Mouse (Mus musculus) hindbrain, embryonic 13.5 days (tissue): ENCODE data around the gene Lrrc1. TPM values are rescaled to one million over a fixed set of nuclear protein-coding genes. Genes with fewer than 3 reads are reported as not detected.

Experiments used
- ATAC-seq: fragments of 200-750 bp; cut with Nextera tagmentation; 2 replicates; pipeline ENCODE4 v1.8.0; 2017; ENCODE audit warnings: moderate TSS enrichment; ENCODE audit not compliant: low FRiP score
- H3K27ac ChIP-seq: fragments of 300-500 bp; sonication (generic); 2 replicates; pipeline ENCODE4 v1.5.1; 2015; ENCODE audit warnings: inconsistent platforms, mild to moderate bottlenecking, moderate library complexity
- H3K27me3 ChIP-seq: fragments of 300-500 bp; sonication (generic); 2 replicates; pipeline ENCODE4 v1.6.1; 2015; ENCODE audit warnings: mild to moderate bottlenecking, inconsistent platforms
- H3K36me3 ChIP-seq: fragments of 300-500 bp; sonication (generic); 2 replicates; pipeline ENCODE4 v1.6.1; 2015; ENCODE audit warnings: mild to moderate bottlenecking, inconsistent platforms
- H3K4me1 ChIP-seq: fragments of 300-500 bp; sonication (generic); replicated peaks from 2 replicates; pipeline ENCODE4 v1.6.1; 2015; ENCODE audit warnings: inconsistent platforms
- H3K4me2 ChIP-seq: fragments of 300-500 bp; sonication (generic); 2 replicates; pipeline ENCODE4 v1.6.1; 2015; ENCODE audit warnings: inconsistent platforms, mild to moderate bottlenecking, moderate library complexity
- H3K4me3 ChIP-seq: fragments of 300-500 bp; sonication (generic); 2 replicates; pipeline ENCODE4 v1.5.1; 2015; ENCODE audit warnings: mild to moderate bottlenecking, inconsistent platforms
- H3K9ac ChIP-seq: fragments of 300-500 bp; sonication (generic); 2 replicates; pipeline ENCODE4 v1.6.1; 2015; ENCODE audit warnings: mild to moderate bottlenecking, inconsistent platforms
- H3K9me3 ChIP-seq: fragments of 300-500 bp; sonication (generic); 2 replicates; pipeline ENCODE4 v1.6.1; 2016; ENCODE audit warnings: inconsistent platforms
- WGBS: fragments of 180-500 bp; shearing (Covaris S2); methylation state at CpG from one replicate; pipeline ENCODE4 v1.1.7; 2015; 5-methylcytosine and 5-hydroxymethylcytosine counted together
- polyA plus RNA-seq: library from polyadenylated mRNA; unstranded; fragments of >200 nt; fragmentation: Nextera tagmentation; extraction: Ambion mirVana; gene quantifications from 2 replicates; pipeline ENCODE4 v1.2.1, GENCODE M21; 2015

Gene Lrrc1
- polyA plus RNA-seq, 1 experiment from 2014 or later = 5.6 TPM

GRCm38 (mm10) chr9:77408053-77408603 is 136.5 kb downstream of the Lrrc1 start:
- WGBS = 55% methylated on average over 6 of the region's 6 CpGs
- no peaks in the 10 kb centered on the region for H3K36me3 ChIP-seq
- no peak overlapping the region for H3K4me2 ChIP-seq
- H3K9me3 ChIP-seq = no peaks in the 10 kb centered on the region
- H3K4me3 ChIP-seq = no peak overlapping the region
- H3K4me1 ChIP-seq = no peaks in the 10 kb centered on the region
- no peak overlapping the region for H3K9ac ChIP-seq
- no peak overlapping the region for H3K27ac ChIP-seq
- H3K27me3 ChIP-seq = no peaks in the 10 kb centered on the region
- ATAC-seq = no peak

GRCm38 (mm10) chr9:77406906-77407305 is 137.8 kb downstream of the Lrrc1 start:
- Histone ChIP-seq H3K9ac (no peak overlapping the region), H3K36me3 (no peaks in the 10 kb centered on the region), H3K27me3 (no peaks in the 10 kb centered on the region), H3K9me3 (no peaks in the 10 kb centered on the region), H3K4me3 (no peak overlapping the region), H3K27ac (no peak overlapping the region), H3K4me2 (no peak overlapping the region), H3K4me1 (no peaks in the 10 kb centered on the region)
- ATAC-seq = no peak
- 60% methylated on average over 7 of the region's 7 CpGs for WGBS

- no peaks in the 10 kb centered on the region for H3K36me3 ChIP-seq
- H3K9me3 ChIP-seq = no peaks in the 10 kb centered on the region
- no peak overlapping the region for H3K4me2 ChIP-seq
- H3K27me3 ChIP-seq = no peaks in the 10 kb centered on the region
- no peak overlapping the region for H3K27ac ChIP-seq
- H3K9ac ChIP-seq = no peak overlapping the region
- H3K4me1 ChIP-seq = no peaks in the 10 kb centered on the region
- ATAC-seq = no peak
- WGBS = 87% methylated on average over 4 of the region's 4 CpGs
- H3K4me3 ChIP-seq = no peak overlapping the region
Observed at GRCm38 (mm10) chr9:77404458-77404857, 140.2 kb downstream of the Lrrc1 start.

GRCm38 (mm10) chr9:77403961-77404360 is 140.7 kb downstream of the Lrrc1 start:
- no peak for ATAC-seq
- Histone ChIP-seq H3K9ac (no peak overlapping the region), H3K27ac (no peak overlapping the region), H3K4me2 (no peak overlapping the region), H3K27me3 (no peaks in the 10 kb centered on the region), H3K9me3 (no peaks in the 10 kb centered on the region), H3K4me1 (no peaks in the 10 kb centered on the region), H3K4me3 (no peak overlapping the region), H3K36me3 (no peaks in the 10 kb centered on the region)
- WGBS = 89% methylated on average over 6 of the region's 6 CpGs

GRCm38 (mm10) chr9:77402971-77403370 is 141.7 kb downstream of the Lrrc1 start:
- no peak overlapping the region for H3K4me2 ChIP-seq
- no peaks in the 10 kb centered on the region for H3K36me3 ChIP-seq
- H3K4me3 ChIP-seq = no peak overlapping the region
- 89% methylated on average over 1 of the region's 1 CpGs for WGBS
- H3K9me3 ChIP-seq = no peaks in the 10 kb centered on the region
- no peak for ATAC-seq
- H3K27ac ChIP-seq = no peak overlapping the region
- no peaks in the 10 kb centered on the region for H3K4me1 ChIP-seq
- no peak overlapping the region for H3K9ac ChIP-seq
- no peaks in the 10 kb centered on the region for H3K27me3 ChIP-seq

- no peak overlapping the region for H3K27ac ChIP-seq
- H3K9ac ChIP-seq = no peak overlapping the region
- no peak overlapping the region for H3K4me2 ChIP-seq
- H3K4me3 ChIP-seq = no peak overlapping the region
- H3K9me3 ChIP-seq = no peaks in the 10 kb centered on the region
- H3K36me3 ChIP-seq = no peaks in the 10 kb centered on the region
- no peak for ATAC-seq
- 94% methylated on average over 5 of the region's 5 CpGs for WGBS
- no peaks in the 10 kb centered on the region for H3K27me3 ChIP-seq
- H3K4me1 ChIP-seq = no peaks in the 10 kb centered on the region
Observed at GRCm38 (mm10) chr9:77399801-77400200, 144.9 kb downstream of the Lrrc1 start.

- H3K9ac ChIP-seq = no peak overlapping the region
- no peaks in the 10 kb centered on the region for H3K36me3 ChIP-seq
- no peak for ATAC-seq
- H3K4me2 ChIP-seq = no peak overlapping the region
- WGBS = 73% methylated on average over 13 of the region's 13 CpGs
- H3K4me3 ChIP-seq = no peak overlapping the region
- H3K9me3 ChIP-seq = no peaks in the 10 kb centered on the region
- no peaks in the 10 kb centered on the region for H3K4me1 ChIP-seq
- no peak overlapping the region for H3K27ac ChIP-seq
- no peaks in the 10 kb centered on the region for H3K27me3 ChIP-seq
Observed at GRCm38 (mm10) chr9:77398856-77399631, 145.6 kb downstream of the Lrrc1 start.

- no peak overlapping the region for H3K9ac ChIP-seq
- no peak overlapping the region for H3K4me3 ChIP-seq
- WGBS = 73% methylated on average over 4 of the region's 4 CpGs
- no peak overlapping the region for H3K27ac ChIP-seq
- no peaks in the 10 kb centered on the region for H3K36me3 ChIP-seq
- no peaks in the 10 kb centered on the region for H3K27me3 ChIP-seq
- H3K9me3 ChIP-seq = no peaks in the 10 kb centered on the region
- no peak overlapping the region for H3K4me2 ChIP-seq
- ATAC-seq = no peak
- H3K4me1 ChIP-seq = no peaks in the 10 kb centered on the region
Observed at GRCm38 (mm10) chr9:77397027-77397426, 147.6 kb downstream of the Lrrc1 start.

GRCm38 (mm10) chr9:77391248-77391647 is 153.4 kb downstream of the Lrrc1 start:
- Histone ChIP-seq H3K4me2 (no peak overlapping the region), H3K36me3 (no peaks in the 10 kb centered on the region), H3K9ac (no peak overlapping the region), H3K27ac (no peak overlapping the region), H3K9me3 (no peaks in the 10 kb centered on the region), H3K4me1 (no peaks in the 10 kb centered on the region), H3K4me3 (no peak overlapping the region), H3K27me3 (no peaks in the 10 kb centered on the region)
- WGBS = 92% methylated on average over 10 of the region's 10 CpGs
- ATAC-seq = no peak

GRCm38 (mm10) chr9:77388956-77389355 is 155.7 kb downstream of the Lrrc1 start:
- ATAC-seq = no peak
- no peaks in the 10 kb centered on the region for H3K9me3 ChIP-seq

GRCm38 (mm10) chr9:77386751-77387150 is 157.9 kb downstream of the Lrrc1 start:
- Histone ChIP-seq H3K27me3 (no peaks in the 10 kb centered on the region), H3K4me2 (no peak overlapping the region), H3K36me3 (no peaks in the 10 kb centered on the region), H3K9ac (no peak overlapping the region), H3K4me3 (no peak overlapping the region), H3K9me3 (no peaks in the 10 kb centered on the region), H3K27ac (no peak overlapping the region), H3K4me1 (no peaks in the 10 kb centered on the region)
- WGBS = 70% methylated on average over 1 of the region's 1 CpGs
- no peak for ATAC-seq

More at GRCm38 (mm10) chr9:77388956-77389355, 155.7 kb downstream of the Lrrc1 start:
- no peaks in the 10 kb centered on the region for H3K27me3 ChIP-seq
- H3K4me1 ChIP-seq = no peaks in the 10 kb centered on the region
- H3K36me3 ChIP-seq = no peaks in the 10 kb centered on the region
- WGBS = 95% methylated on average over 8 of the region's 8 CpGs
- H3K4me2 ChIP-seq = no peak overlapping the region
- H3K9ac ChIP-seq = no peak overlapping the region
- H3K4me3 ChIP-seq = no peak overlapping the region
- no peak overlapping the region for H3K27ac ChIP-seq

- Histone ChIP-seq H3K4me1 (no peaks in the 10 kb centered on the region), H3K4me2 (no peak overlapping the region), H3K9ac (no peak overlapping the region), H3K27ac (no peak overlapping the region), H3K36me3 (no peaks in the 10 kb centered on the region), H3K27me3 (no peaks in the 10 kb centered on the region), H3K4me3 (no peak overlapping the region), H3K9me3 (no peaks in the 10 kb centered on the region)
- 83% methylated on average over 12 of the region's 12 CpGs for WGBS
- ATAC-seq = no peak
Observed at GRCm38 (mm10) chr9:77385611-77386010, 159.1 kb downstream of the Lrrc1 start.

GRCm38 (mm10) chr9:77384651-77385050 is 160.0 kb downstream of the Lrrc1 start:
- Histone ChIP-seq H3K4me1 (no peaks in the 10 kb centered on the region), H3K9me3 (no peaks in the 10 kb centered on the region), H3K36me3 (no peaks in the 10 kb centered on the region), H3K27me3 (no peaks in the 10 kb centered on the region), H3K9ac (no peak overlapping the region), H3K4me3 (no peak overlapping the region), H3K27ac (no peak overlapping the region), H3K4me2 (no peak overlapping the region)
- no peak for ATAC-seq
- WGBS = 88% methylated on average over 9 of the region's 9 CpGs
